Mouse (Mus musculus) heart, adult 9 months (tissue): ENCODE data around the gene Ttc39b.

Experiments
- DNase-seq, 2 experiments: peaks; one replicate each; pipeline ENCODE4 v3.0.0; 2022; ENCODE audit warnings: low spot score in 2 of 2

Ttc39b gene

GRCm38 (mm10) chr4:83186448-83186847, 137.6 kb downstream of the Ttc39b start:
- DNase-seq, result no peak

- DNase-seq, result peak; percentile 4 to 33
Observed at GRCm38 (mm10) chr4:83183288-83183930, 140.6 kb downstream of the Ttc39b start.

- no peak for DNase-seq
Observed at GRCm38 (mm10) chr4:83182178-83183068, 141.6 kb downstream of the Ttc39b start.

GRCm38 (mm10) chr4:83177471-83177870, 146.6 kb downstream of the Ttc39b start:
- no peak for DNase-seq

- no peak for DNase-seq
Observed at GRCm38 (mm10) chr4:83174946-83175345, 149.1 kb downstream of the Ttc39b start.

GRCm38 (mm10) chr4:83172278-83172677, 151.8 kb downstream of the Ttc39b start:
- DNase-seq, result no peak

GRCm38 (mm10) chr4:83170741-83171140, 153.3 kb downstream of the Ttc39b start:
- DNase-seq, result no peak
